ENCODE assay signal across 27 mouse cellular contexts in the genomic region with DNA sequence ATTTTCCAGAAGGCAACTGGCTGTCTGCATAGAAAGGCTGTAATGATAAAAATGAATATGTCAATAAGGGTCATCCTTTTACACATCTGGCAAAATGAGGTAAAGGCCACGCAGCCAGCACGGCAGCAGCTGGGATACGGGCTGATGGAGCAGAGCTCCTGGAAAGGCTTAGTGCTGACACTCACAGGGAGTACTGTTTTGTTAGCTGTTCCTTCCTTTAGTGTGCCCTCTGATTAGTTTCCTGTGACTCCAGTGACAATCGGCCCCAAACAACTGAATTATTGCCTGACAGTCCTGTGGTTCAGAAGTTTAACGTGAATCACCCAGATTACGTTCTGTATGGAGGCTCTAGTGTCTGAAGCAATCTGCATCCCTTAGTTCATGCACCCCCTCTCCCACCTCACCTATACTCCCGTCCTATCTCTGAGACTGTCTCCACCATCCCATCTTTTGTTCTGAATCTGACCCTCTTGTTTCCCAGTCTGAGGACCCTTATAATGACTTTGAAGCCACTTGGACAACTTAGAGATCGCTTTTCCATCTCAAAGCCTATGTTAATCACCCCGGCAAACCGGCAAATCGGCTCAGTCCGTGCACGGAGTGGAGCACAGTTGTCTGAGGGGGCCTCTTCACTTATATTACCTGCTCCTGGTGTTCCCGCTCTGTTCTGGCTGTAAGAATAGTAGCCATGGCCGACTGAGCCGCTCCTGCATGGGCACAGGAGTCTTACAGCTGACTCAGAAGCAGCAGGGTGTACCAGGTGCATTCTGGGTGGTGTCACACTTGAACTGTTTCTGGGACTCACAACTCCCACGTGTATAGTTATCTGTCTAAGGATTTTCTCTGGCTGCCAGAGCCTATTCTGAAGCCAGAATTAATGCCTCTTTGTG. TPM values are rescaled to one million over a fixed set of nuclear protein-coding genes. Genes with fewer than 3 reads are reported as not detected.
DNase-seq lines count a peak whose midpoint lies in the region; ATAC-seq and TF ChIP-seq lines count a peak whose summit lies in the region.
"Had no signal": no experiment of that assay in that cellular context is flagged by ENCODE, and none has a peak within 500 bp of the region (broad histone marks: within the 10 kb centered on the region; RNA-seq: fewer than 3 reads in every experiment).

No protein-coding gene starts in this region.

- no peak for DNase-seq in gastrocnemius, adult 2 months
- DNase-seq in gastrocnemius, postnatal 10 days = no peak
- DNase-seq in midbrain, embryonic 11.5 days (ENCODE audit: low spot score, missing footprints) = peak; percentile 51
- DNase-seq in midbrain, postnatal 0 days (ENCODE audit: low spot score) = no peak
- DNase-seq in mesoderm, embryonic 11.5 days (ENCODE audit: low read depth, low spot score) = peak; percentile 22
- no peak for DNase-seq in layer of hippocampus, postnatal 36 days
- no peak for DNase-seq in spleen, adult 18-20 months
- DNase-seq: adrenal gland, adult 2 months; cerebellum, adult 8-10 months; cerebellum, postnatal 36 days; heart, postnatal 10 days; liver, postnatal 0 days; thymus, postnatal 14 days had no signal

- no peak for ATAC-seq in midbrain, embryonic 11.5 days (ENCODE audit: low FRiP score)
- no peak for ATAC-seq in midbrain, postnatal 0 days (ENCODE audit: low FRiP score)
- peak; percentile 89 for ATAC-seq in kidney, embryonic 15.5 days (replicated peaks; ENCODE audit: low FRiP score)
- ATAC-seq: intestine, postnatal 0 days; liver, postnatal 0 days; lung, postnatal 0 days; Patski had no signal

- H3K27me3 ChIP-seq in midbrain, embryonic 11.5 days (ENCODE audit: control insufficient read depth, insufficient read depth, low read length) = no peaks in the 10 kb centered on the region
- no peaks in the 10 kb centered on the region for H3K27me3 ChIP-seq in midbrain, postnatal 0 days (ENCODE audit: insufficient read depth, low read length)
- H3K27me3 ChIP-seq in kidney, embryonic 15.5 days = no peaks in the 10 kb centered on the region
- H3K27me3 ChIP-seq: embryonic facial prominence, embryonic 12.5 days; forebrain, embryonic 12.5 days; hindbrain, embryonic 12.5 days; limb, embryonic 12.5 days; midbrain, embryonic 12.5 days; Patski had no signal

- no peak overlapping the region for H3K9ac ChIP-seq in midbrain, embryonic 11.5 days (ENCODE audit: low read length)
- H3K9ac ChIP-seq in midbrain, postnatal 0 days (replicated peaks; ENCODE audit: low read length, poor library complexity, severe bottlenecking) = no peak overlapping the region
- no peak overlapping the region; the same call in 1 of the 2 replicates for H3K9ac ChIP-seq in kidney, embryonic 15.5 days
- H3K9ac ChIP-seq: embryonic facial prominence, embryonic 12.5 days; forebrain, embryonic 12.5 days; hindbrain, embryonic 12.5 days; limb, embryonic 12.5 days; liver, postnatal 0 days; midbrain, embryonic 12.5 days had no signal

- no peak overlapping the region for H3K4me2 ChIP-seq in midbrain, embryonic 11.5 days
- H3K4me2 ChIP-seq in midbrain, postnatal 0 days (ENCODE audit: low read depth, low read length, poor library complexity, severe bottlenecking) = no peak overlapping the region
- H3K4me2 ChIP-seq in kidney, embryonic 15.5 days = peak overlapping the region; percentile 46
- H3K4me2 ChIP-seq: embryonic facial prominence, embryonic 12.5 days; forebrain, embryonic 12.5 days; heart, embryonic 11.5 days; hindbrain, embryonic 12.5 days; limb, embryonic 12.5 days; liver, embryonic 11.5 days; midbrain, embryonic 12.5 days had no signal

- 69% methylated on average over 17 of the region's 17 CpGs for WGBS in midbrain, embryonic 11.5 days
- WGBS in midbrain, postnatal 0 days = 68% methylated on average over 17 of the region's 17 CpGs
- WGBS in kidney, embryonic 15.5 days = 25% methylated on average over 17 of the region's 17 CpGs

- no peak for TF ChIP-seq CTCF in gastrocnemius, adult 2 months (IDR thresholded peaks at IDR 0.05)
- no peak for TF ChIP-seq CTCF in midbrain, postnatal 0 days (IDR thresholded peaks at IDR 0.05)

- no peaks in the 10 kb centered on the region for H3K36me3 ChIP-seq in midbrain, embryonic 11.5 days (ENCODE audit: control insufficient read depth, insufficient read depth, low read length)
- no peaks in the 10 kb centered on the region for H3K36me3 ChIP-seq in midbrain, postnatal 0 days (ENCODE audit: insufficient read depth, low read length)
- H3K36me3 ChIP-seq in kidney, embryonic 15.5 days = no peaks in the 10 kb centered on the region
- H3K36me3 ChIP-seq: embryonic facial prominence, embryonic 12.5 days; forebrain, embryonic 12.5 days; G1E; hindbrain, embryonic 12.5 days; limb, embryonic 12.5 days; midbrain, embryonic 12.5 days had no signal

- no peaks in the 10 kb centered on the region for H3K9me3 ChIP-seq in midbrain, embryonic 11.5 days (ENCODE audit: control insufficient read depth, low read length)
- H3K9me3 ChIP-seq in midbrain, postnatal 0 days (ENCODE audit: low read length) = no peaks in the 10 kb centered on the region
- no peaks in the 10 kb centered on the region for H3K9me3 ChIP-seq in kidney, embryonic 15.5 days (replicated peaks)
- H3K9me3 ChIP-seq: embryonic facial prominence, embryonic 12.5 days; forebrain, embryonic 12.5 days; G1E; hindbrain, embryonic 12.5 days; midbrain, embryonic 12.5 days had no signal

- no peak overlapping the region for H3K4me3 ChIP-seq in gastrocnemius, adult 2 months
- no peak overlapping the region for H3K4me3 ChIP-seq in midbrain, embryonic 11.5 days (ENCODE audit: low read depth, low read length)
- no peak overlapping the region for H3K4me3 ChIP-seq in midbrain, postnatal 0 days (ENCODE audit: low read depth, low read length)
- H3K4me3 ChIP-seq in kidney, embryonic 15.5 days (replicated peaks) = no peak overlapping the region
- H3K4me3 ChIP-seq: embryonic facial prominence, embryonic 12.5 days; erythroblast, embryonic 14.5 days; forebrain, embryonic 12.5 days; hindbrain, embryonic 12.5 days; layer of hippocampus, adult 2 months; limb, embryonic 12.5 days; midbrain, embryonic 12.5 days had no signal

- intact Hi-C loops in gastrocnemius, adult 2 months (cut with DNase I) = no loop called here

- H3K27ac ChIP-seq in gastrocnemius, adult 2 months = peak overlapping the region; percentile 78
- H3K27ac ChIP-seq in midbrain, embryonic 11.5 days (ENCODE audit: low read depth, low read length) = no peak overlapping the region
- no peak overlapping the region for H3K27ac ChIP-seq in midbrain, postnatal 0 days (ENCODE audit: low read depth, low read length)
- peak overlapping the region; percentile 85 for H3K27ac ChIP-seq in kidney, embryonic 15.5 days
- H3K27ac ChIP-seq: embryonic facial prominence, embryonic 12.5 days; forebrain, embryonic 12.5 days; hindbrain, embryonic 12.5 days; layer of hippocampus, adult 2 months; limb, embryonic 12.5 days; midbrain, embryonic 12.5 days had no signal

- H3K4me1 ChIP-seq in midbrain, embryonic 11.5 days (ENCODE audit: control insufficient read depth, insufficient read depth, low read length) = no peaks in the 10 kb centered on the region
- no peaks in the 10 kb centered on the region for H3K4me1 ChIP-seq in midbrain, postnatal 0 days (ENCODE audit: insufficient read depth, low read length)
- peaks cover 15% of the 10 kb centered on the region for H3K4me1 ChIP-seq in kidney, embryonic 15.5 days
- H3K4me1 ChIP-seq: forebrain, embryonic 12.5 days; hindbrain, embryonic 12.5 days; midbrain, embryonic 12.5 days had no signal

RNA-seq across cellular contexts. Expression of a gene that starts 39.6 kb away (rescaled TPM):
- 1 to 10 TPM; 6.2 to 6.9 TPM for total RNA-seq in gastrocnemius, adult 2 months (2021)
- 1 to 10 TPM; 3.6 to 5.7 TPM for total RNA-seq in gastrocnemius, postnatal 10 days (2021)
- 17.9 and 20.5 TPM in 2 replicates for polyA plus RNA-seq in midbrain, embryonic 11.5 days (2014; fragmentation: Nextera tagmentation; extraction: Ambion mirVana)
- total RNA-seq in midbrain, postnatal 0 days (2014; rRNA removed) = 16.0 and 17.1 TPM in 2 replicates
- 15.7 and 17.1 TPM in 2 replicates for polyA plus RNA-seq in midbrain, postnatal 0 days (2015; fragmentation: Nextera tagmentation; extraction: Ambion mirVana)
- polyA plus RNA-seq in kidney, embryonic 15.5 days (2015; fragmentation: Nextera tagmentation; extraction: Ambion mirVana) = 15.2 and 16.2 TPM in 2 replicates
- total RNA-seq in layer of hippocampus, postnatal 36 days (2021) = 10 to 100 TPM in 1 of 2 experiments, 1 to 10 TPM in 1; 9.7 to 11.4 TPM

RNA-seq across cellular contexts. Expression of a gene that starts 59.6 kb away (rescaled TPM):
- total RNA-seq in gastrocnemius, adult 2 months (2021) = 100 to 1,000 TPM; 167 to 341 TPM
- 10 to 100 TPM; 72.0 to 72.4 TPM for total RNA-seq in gastrocnemius, postnatal 10 days (2021)
- 41.7 and 50.4 TPM in 2 replicates for polyA plus RNA-seq in midbrain, embryonic 11.5 days (2014; fragmentation: Nextera tagmentation; extraction: Ambion mirVana)
- total RNA-seq in midbrain, postnatal 0 days (2014; rRNA removed) = 55.7 and 78.6 TPM in 2 replicates
- polyA plus RNA-seq in midbrain, postnatal 0 days (2015; fragmentation: Nextera tagmentation; extraction: Ambion mirVana) = 82.9 and 84.0 TPM in 2 replicates
- polyA plus RNA-seq in kidney, embryonic 15.5 days (2015; fragmentation: Nextera tagmentation; extraction: Ambion mirVana) = 33.6 and 34.1 TPM in 2 replicates
- 10 to 100 TPM; 63.8 to 67.2 TPM for total RNA-seq in layer of hippocampus, postnatal 36 days (2021)

Comparison
In these comparisons a context has a peak if more than half of its experiments do, and no peak if none do; other contexts are left out.
1. DNase-seq: peak in midbrain, embryonic 11.5 days (single experiment) and mesoderm, embryonic 11.5 days (single experiment); none in gastrocnemius, adult 2 months (single experiment), gastrocnemius, postnatal 10 days (single experiment), midbrain, postnatal 0 days (single experiment), layer of hippocampus, postnatal 36 days (0 of 2) and spleen, adult 18-20 months (0 of 2).
2. H3K27ac ChIP-seq: peak in gastrocnemius, adult 2 months (single experiment) and kidney, embryonic 15.5 days (single experiment); none in midbrain, embryonic 11.5 days (single experiment) and midbrain, postnatal 0 days (single experiment).